Mouse (Mus musculus) ovary, adult 18-20 months (tissue): ENCODE data around the gene Sirt4.
"Not testable (repeated sequence)": the region's sequence is repeated elsewhere in the genome, so short reads cannot be mapped to it uniquely, and the experiment has no call there.

Experiments used
- DNase-seq: peaks from one replicate; pipeline ENCODE4 v3.0.0; 2022; ENCODE audit warnings: low spot score, mixed read lengths

The Sirt4 gene

DNA sequence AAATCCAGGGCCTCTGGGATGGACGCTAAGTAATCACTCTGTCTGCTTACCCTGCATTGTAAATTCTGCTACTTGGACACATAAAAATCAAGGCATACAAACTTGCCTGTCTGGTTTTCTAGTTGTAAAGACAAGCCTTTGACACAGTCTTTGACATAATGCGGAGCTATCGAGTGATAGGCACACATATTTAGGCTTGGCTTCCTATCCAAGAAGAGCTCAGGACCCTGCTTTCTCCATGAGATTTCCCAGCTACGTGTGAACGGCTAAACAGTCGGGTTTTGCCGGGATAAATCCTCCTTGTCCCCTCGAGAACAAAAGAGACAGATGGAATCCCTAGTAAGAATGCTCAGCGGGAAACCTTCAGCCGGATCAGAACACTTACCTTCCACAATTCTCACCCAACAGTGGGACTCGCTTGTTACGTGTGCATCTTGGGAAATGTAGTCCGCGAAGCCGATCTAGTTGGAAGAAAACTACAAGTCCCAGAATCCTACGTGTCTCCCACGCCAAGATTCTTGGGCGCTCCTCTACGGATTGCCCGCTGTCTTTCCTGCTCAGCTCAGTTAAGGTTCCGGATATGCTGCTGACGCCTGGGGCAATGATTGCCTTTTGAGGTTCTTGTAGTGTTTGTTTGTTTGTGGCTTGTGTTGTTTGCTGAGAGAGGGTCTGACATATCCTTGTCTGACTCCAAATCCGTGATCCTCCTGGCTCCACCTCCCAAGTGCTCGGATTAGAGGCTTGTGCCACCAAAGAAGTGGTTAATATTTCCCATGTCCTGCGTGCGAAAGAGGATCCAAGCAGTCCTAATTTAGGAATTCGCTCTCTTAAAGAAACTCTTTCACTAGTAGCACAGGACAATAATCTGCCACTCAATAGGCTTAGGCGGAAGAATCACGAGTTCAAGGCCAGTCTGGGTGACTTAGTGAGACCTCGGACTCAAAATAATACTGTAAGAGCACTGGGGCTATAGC, at the start of gene Sirt4:
Gene Sirt4 (minus strand): TSS at position 779 of the 974 bp plus-strand sequence.
- peak; percentile 82 for DNase-seq

DNA sequence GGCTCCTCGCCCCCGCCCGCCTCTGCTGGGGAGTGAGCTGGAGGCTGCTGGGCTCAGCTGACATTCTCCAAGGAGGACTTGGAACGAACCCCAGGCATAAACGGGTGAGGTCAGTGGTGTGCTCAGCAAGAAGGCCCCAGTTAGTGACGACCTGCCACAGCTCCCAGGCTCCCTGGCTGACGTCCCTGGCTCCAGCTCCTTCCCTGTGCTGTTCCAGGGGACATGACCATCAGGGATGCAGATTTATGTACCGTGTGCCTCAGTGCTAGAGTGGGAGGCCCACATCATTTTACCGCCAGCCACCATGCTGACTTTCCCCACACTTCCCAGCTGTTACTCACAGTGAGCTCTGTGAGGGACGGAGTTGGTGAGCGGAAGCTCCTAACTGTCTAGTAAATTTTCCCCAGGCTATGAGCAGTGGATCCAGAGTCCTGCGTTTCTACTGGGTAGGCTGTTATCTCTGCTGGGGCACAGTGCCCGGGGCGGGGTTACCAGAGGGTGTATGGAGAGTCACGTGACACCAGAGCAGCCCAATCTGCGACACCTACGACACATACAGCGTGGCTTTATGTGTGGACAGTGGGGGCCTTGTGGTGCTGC, 47.2 kb upstream of the Sirt4 start:
- peak; percentile 81 for DNase-seq

DNA sequence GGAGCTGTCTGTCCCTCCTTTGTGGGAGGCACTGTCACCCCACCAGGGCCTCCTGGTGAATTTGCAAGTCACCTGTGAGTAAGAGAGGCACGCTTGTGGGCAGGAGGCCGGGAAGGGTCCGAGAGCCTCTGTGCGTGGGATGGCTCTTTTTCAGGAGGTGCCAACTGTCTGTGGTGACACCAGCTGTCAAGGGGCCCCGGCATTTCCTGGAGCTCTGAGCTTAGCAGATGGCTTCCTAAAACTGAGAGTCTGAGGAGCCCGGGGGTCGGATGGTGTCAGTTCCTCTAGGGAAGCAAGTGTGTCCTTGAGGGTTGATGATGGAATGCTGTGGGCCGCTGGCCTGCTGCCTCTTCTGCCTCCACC, 45.9 kb upstream of the Sirt4 start:
- no peak for DNase-seq

DNA sequence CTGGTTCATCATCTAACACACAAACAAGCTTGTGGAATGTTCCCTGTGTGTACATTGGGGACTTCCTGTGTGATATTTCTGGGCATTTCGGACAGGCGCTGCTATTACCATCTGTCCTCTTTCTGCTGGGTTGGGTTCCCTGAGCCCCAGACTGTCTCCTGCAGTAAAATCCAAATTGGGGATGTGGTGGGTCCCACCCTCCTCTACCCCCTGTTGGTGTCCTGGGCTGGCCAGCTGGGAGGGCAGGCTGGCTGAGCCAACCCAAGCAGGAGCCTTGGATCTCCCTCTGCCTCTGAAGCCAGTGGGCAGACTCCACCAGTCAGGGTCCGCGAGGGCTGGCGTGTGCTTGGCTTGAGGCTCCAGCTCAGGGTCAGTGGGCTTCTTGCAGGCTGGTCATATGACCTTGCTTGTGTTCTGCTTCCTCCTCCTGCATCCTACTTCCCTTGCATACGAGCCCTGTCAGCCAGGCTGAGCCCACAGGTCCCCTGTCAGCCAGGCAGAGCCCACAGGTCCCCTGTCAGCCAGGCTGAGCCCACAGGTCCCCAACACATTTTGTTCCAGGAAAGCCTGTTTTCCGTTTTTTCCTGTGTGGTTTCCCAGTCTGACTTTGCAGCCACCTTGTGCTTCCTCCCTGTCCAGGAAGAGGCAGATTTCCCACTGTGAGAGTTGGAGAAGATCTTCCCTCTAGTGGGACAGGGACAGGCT, 45.4 kb upstream of the Sirt4 start:
- no peak for DNase-seq

DNA sequence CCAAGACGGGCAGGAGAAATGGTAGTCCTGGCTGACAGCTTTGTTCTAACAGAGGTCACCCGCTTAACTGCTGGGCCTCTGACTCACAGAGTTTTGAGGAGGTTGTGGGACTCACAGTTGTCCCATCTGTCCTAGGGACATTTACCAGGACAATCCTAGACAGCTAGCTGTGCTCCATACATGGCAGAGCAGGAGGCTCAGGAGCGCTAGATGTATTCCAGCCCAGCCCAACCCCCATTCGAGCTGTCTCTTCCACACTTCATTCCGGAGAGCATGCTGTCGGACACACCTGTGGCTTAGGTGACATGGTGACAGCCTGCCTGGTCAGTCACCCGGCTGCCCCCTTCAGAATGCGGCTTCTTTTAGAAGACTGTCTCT, 44.8 kb upstream of the Sirt4 start:
- no peak for DNase-seq

DNA sequence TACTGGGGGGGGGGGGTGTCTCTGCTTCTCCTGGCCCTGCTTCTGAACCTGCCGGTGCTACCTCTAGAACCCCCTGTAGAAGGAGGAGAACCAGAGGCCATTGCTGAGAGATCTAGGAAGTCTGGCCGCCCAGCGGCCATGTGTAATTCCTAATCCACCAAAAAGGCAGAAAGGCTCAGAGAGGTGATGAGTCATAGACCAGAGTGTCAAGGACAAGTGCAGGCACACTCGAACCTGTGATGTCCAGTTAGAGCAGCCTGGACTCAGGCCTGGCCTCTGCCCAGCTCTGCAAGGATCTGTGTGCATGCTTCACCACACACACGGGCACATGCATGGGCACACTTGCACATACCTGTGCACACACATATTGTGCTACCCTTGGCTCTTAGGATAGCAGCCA, 43.6 kb upstream of the Sirt4 start:
- no peak for DNase-seq

DNA sequence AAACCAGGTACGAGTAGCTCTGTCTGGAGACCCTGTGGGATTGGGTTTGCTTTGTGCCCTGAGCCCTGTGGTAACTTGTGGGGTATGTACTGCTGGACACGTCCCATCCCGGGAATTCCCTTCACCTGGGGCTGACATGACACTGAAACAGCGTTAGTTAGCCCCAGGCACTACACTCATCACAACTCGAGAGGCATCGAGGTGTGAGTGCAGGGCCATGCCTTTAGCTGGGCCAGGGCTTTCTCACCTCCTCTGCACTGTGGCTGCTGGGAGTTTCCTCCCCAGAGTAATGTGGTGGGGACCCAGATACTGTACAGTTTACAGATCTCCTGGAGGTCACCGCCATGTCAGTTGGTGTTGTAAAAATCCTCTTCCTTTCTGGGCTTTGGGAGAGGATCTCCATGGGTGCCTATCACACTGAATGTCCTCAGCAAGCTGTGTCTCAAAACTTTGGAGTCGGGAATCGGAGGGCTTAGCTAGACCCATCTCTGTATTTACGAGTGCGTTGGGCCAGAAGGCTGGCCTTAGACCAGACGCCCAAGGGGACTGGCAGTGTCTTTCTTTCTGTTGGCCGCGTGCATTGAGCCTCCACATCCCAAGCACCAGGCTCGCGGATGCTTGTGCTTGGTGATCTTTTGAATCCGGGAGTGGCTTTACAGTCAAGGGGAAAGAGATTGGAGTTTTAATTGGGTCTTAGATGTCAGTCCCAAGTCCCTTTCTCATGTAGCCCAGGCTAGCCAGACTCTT, 42.1 kb upstream of the Sirt4 start:
- no peak for DNase-seq

DNA sequence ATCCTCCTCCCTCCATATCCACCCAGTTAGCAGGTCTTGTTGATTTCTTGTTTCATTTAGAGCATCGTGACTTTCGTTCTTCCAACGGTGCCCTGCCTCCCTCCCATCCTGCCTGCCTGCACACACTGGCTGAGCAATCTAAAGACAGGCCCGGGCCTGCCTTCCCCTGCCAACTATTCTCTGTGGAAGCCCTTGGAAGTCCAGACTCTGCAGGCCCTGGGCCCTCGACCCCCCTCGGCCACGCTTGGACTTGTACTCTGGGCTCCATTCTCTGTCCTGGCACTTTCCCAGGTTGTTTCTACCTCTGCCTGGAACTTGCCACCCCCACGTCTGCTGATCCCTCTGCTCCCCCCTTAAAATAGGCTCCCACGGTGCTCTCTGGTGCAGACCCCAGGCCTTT, 41.4 kb upstream of the Sirt4 start:
- DNase-seq: no peak

DNA sequence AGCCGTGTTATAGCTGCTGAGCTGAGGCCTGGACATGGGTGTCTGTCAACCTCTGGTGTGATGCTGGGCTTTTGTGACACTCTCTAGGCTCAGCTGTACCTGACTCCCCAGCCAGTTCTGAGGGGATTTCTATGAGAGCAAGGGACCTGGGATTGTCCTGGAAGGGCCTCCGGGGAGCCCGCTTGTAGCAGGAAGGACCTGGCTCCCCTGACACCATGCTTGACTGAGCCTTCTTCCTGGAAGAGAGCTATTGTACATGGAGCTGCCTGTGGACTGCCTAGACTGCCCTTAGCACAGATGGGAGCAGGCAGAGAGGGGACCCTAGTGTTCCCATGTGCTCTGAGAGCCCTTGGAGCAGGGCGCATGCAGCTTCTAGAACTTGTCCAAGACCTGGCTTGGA, 40.9 kb upstream of the Sirt4 start:
- no peak for DNase-seq

DNA sequence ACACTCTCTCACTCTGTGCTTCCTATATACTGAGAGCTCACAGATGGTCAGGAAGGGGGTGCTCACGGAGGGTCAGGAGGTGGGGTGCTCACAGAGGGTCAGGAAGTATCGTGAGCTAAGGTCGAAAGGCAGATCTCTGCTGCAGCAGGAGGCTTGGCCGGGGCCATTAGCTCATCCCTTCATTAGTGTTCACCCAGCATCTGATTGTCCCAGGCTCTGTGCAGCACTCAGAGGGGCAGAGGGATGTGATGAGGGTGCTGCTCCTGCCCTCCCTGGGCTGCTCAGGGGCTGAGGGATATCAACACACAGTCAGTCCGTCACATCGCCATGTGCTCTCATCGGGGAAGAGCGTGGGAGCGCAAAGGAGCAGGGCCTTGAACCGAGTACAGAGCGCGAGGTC, 39.9 kb upstream of the Sirt4 start:
- no peak for DNase-seq

DNA sequence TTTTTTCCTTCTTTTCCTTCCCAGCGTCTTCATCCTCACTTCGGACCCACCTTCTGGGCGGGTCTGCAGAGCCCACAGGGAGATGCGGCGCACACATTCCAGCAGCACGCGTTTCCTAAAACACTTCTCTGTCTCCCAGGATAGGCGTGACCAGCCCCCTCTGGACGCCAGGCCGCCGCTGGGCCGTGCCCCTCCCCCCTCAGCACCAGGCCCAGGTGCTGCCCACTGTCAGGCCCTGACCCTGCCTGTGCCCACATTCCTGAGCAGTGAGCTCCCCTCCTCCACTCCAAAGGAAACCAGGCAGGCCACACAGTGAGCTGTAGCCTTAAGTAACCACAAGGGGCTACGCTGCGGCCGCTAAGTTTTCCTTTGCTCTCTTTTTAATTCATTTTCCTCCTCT, 39.4 kb upstream of the Sirt4 start:
- DNase-seq: no peak

DNA sequence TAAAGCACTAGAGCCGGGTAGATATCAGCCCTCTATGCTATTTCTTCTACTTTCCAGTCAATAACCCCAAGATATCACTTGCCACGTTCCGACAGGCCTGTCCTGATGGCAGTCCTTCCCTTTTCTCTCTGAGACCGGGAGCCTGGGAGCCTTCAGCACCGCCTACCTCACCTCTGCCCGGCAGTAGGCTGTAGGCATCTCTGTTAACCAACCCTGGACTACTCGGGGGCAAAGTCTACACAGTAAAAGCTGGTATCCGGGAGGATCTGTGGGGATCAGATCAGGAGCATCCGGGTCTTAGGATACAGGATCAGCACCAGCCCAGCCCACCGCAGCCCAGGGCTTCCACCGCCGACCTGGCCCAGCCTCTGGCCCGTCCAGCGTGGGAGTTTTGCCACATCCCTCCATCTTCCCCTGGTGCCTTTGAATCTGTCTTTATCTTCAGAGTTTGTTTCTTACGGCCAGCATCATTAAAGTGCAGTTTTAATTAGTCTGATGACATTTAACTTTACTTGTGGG, 38.5 kb upstream of the Sirt4 start:
- DNase-seq: no peak

DNA sequence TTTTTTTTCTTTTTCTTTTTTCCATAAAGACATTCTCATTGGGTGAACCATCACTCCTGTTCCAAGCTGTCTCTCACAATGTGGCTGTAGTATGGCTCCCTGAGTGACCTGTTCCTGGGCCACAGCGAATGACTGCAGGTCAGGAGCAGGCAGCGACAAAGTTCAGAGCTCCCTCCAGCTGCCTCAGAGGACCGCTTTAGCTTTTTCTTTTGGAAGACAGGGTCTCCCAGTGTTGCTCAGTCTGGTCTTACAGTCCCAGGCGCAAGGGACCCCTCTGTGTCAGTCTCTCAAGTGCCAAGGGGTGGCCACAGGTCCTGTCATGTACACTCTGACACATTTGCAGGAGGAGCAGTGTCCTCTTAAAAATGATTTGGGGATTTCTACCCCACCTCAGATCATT, 38.0 kb upstream of the Sirt4 start:
- DNase-seq: no peak

DNA sequence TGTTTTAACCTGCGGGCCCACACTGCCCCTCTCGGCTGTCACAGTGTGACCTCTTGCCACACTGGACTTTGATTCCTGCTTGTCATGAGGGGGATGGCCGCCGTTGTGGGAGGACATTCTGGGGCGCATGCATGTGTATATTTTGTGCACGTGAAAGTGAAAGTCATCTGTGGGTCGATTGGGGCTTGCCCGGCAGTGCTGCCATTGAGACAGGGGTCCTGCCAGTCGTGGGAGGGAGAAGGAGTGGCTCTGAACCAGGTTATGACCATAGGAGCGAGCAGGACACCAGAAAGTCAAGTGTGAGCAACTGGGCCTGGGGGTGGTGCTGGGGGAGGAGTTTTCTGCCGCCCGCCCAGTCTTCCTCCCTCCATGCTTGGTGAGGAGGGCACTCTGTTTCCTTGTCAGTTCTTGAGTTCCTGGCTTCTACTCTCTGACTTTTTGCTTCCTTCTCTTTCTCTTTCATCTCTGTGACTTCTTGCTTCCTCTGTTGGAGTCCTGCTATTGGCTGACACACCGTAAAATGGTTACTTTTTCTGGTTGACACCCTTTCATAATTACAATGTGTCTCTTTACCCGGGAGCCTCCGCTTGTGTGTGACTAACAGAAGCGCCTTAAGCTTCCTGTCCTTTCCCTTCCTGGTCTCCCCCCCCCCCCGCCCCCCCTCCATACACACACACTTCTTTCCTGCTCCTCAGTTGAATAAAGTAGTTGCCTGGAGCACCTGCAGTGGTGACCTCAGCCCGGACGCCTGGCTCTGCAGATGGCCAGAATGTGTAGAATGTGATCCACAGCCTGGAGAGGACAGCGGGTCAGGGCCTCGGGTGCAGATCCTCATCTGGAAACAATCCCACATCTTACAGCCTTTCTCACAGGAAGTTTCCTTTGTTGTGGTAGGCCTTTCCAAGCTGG, 37.3 kb upstream of the Sirt4 start:
- DNase-seq: no peak

DNA sequence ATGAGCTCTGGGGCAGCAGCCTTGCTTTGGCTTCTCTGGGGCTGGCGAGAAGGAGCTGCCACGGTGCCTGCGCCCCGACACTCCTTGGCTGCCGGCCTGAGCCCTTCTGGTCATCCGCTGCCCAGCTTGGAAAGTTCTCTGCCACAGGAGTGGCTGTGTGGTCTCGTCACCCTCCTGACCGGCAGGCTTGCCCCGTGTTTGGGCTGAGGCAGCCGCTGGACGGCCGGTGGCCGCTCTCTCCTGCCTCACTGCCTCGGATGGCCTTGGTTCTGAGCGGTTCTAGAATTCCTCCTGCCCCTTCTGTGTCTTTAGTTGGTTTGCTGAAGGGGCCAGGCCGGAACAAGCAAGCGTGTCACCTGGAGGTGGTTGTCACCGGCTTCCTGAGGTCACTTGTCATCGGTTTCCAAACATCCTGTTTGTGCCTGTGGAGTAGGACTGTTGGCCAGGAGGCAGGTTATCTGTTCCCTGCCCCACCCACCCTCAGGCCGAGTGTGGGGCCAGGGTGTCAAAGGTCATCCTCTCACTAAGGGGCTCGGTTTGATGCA, 35.9 kb upstream of the Sirt4 start:
- DNase-seq: no peak

DNA sequence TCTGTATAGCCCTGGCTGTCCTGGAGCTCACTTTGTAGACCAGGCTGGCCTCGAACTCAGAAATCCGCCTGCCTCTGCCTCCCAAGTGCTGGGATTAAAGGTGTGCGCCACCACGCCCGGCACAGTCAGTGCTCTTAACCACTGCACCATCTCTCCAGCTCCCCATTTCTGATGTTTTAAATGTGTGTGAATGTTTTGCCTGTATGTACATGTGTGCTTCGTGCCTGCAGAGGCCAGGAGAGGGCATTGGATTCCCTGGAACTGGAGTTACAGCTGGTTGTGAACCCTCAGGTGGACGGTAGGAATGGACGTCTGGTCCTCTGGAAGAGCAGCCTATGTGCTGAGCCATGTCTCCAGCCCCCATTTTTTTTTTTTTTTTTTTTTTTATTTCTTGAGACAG, 33.7 kb upstream of the Sirt4 start:
- not testable (repeated sequence) for DNase-seq

DNA sequence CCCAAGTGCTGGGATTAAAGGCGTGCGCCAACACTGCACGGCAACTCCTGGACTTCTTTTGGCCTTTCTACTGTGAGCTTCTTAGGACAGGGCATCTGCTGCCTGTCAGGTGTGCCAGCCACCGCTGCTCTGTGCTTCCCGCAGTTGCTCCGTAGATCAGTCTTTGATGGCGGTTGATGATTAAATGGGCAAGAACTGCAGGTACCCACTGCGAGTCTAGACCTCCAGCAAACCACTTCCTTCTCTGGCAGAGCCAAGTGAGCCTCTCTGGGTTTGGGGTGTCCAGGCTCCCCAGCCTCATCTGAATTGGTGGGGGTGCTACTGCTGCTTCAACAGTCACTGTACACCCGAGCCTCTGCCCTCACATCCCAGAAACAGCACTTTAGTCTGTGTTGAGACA, 33.0 kb upstream of the Sirt4 start:
- no peak for DNase-seq

DNA sequence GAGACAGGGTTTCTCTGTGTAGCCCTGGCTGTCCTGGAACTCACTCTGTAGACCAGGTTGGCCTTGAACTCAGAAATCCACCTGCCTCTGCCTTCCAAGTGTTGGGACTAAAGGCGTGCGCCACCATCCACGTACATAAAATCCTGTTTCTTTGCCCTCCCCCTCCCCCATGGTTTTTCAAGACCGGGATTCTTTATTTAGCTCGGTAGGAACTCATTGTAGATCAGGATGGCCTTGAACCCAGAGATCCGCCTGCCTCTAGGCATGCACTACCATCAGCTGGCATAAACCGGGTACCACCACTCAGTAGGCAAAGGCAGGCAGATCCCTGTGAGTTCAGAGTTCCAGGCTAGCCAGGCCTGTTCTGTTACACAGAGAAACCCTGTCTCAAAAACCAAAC, 32.4 kb upstream of the Sirt4 start:
- DNase-seq: no peak

DNA sequence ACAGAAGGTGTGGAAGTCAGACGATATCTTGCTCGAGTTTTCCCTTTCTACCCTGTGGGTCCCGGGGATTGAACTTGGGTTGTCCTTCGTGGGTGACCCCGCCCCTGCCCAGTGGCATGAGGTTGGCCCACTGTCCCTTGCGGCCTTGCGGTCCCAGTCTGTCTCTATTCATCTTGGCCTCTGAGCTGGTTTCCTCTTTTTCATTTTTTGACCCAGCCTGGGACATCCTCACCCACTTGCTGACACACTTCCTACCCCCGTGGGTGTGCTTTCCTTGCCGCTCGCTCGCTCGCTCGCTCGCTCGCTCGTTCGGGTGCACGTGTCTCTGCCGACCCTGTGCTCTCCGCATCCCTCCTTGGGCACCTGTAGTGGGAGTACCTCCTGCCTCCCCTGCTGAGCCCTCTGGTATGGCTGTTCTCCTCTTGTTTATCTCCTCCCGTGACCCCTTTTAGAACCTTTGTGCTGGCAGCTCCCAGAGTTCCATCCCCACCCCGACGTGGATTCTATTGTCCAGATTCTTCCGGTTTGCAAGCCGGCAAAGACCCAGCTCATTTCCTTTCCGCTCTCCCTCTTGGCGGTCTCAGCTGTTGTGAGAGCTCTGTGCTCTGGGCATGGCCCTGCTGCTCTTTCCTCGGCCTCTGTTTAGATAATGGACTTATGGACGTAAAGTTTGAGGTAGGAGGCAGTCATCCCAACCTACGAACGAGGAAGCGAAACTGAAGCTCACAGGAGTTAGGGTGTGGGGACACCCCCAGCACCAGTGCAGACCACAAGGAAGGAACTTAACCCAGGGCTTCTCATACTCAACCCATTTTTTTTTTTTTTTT, 31.8 kb upstream of the Sirt4 start:
- no peak for DNase-seq
